Mouse (Mus musculus) ovary, adult 18-20 months (tissue): Measurements from ENCODE around the gene Zswim7.
A peak's percentile ranks its signal among the peaks of the same experiment; 100 is the strongest.

Source experiments
- DNase-seq: peaks from one replicate; pipeline ENCODE4 v3.0.0; 2022; ENCODE audit warnings: low spot score, mixed read lengths

The Zswim7 gene

GRCm38 (mm10) chr11:62253380-62253779 lies 27.8 kb downstream of the Zswim7 start:
- no peak for DNase-seq

GRCm38 (mm10) chr11:62251047-62251446 lies 30.1 kb downstream of the Zswim7 start:
- DNase-seq, result no peak

GRCm38 (mm10) chr11:62249266-62250037 lies 31.7 kb downstream of the Zswim7 start:
- DNase-seq, result no peak

- DNase-seq, result peak; percentile 35
Observed at GRCm38 (mm10) chr11:62248401-62249244, 32.6 kb downstream of the Zswim7 start, which contains the start of gene Adora2b. Gene Adora2b (plus strand): TSS chr11:62248984.

- no peak for DNase-seq
Observed at GRCm38 (mm10) chr11:62247759-62248400, 33.3 kb downstream of the Zswim7 start.

GRCm38 (mm10) chr11:62244471-62244870 lies 36.7 kb downstream of the Zswim7 start:
- no peak for DNase-seq

GRCm38 (mm10) chr11:62243871-62244270 lies 37.3 kb downstream of the Zswim7 start:
- no peak for DNase-seq

- DNase-seq, result no peak
Observed at GRCm38 (mm10) chr11:62240631-62241261, 40.4 kb downstream of the Zswim7 start.

- peak; percentile 31 for DNase-seq
Observed at GRCm38 (mm10) chr11:62224797-62225196, 56.4 kb downstream of the Zswim7 start.

GRCm38 (mm10) chr11:62223962-62224361 lies 57.2 kb downstream of the Zswim7 start:
- no peak for DNase-seq

GRCm38 (mm10) chr11:62223416-62223815 lies 57.8 kb downstream of the Zswim7 start:
- no peak for DNase-seq

GRCm38 (mm10) chr11:62220756-62221510 lies 60.2 kb downstream of the Zswim7 start:
- no peak for DNase-seq

GRCm38 (mm10) chr11:62217751-62218150 lies 63.4 kb downstream of the Zswim7 start:
- DNase-seq, result no peak
